Mouse (Mus musculus) thymus, postnatal 14 days (tissue): ENCODE results near the gene Trappc5.

ENCODE experiments used
- DNase-seq: peaks from one replicate; pipeline ENCODE4 v3.0.0; 2021

The Trappc5 gene

DNA sequence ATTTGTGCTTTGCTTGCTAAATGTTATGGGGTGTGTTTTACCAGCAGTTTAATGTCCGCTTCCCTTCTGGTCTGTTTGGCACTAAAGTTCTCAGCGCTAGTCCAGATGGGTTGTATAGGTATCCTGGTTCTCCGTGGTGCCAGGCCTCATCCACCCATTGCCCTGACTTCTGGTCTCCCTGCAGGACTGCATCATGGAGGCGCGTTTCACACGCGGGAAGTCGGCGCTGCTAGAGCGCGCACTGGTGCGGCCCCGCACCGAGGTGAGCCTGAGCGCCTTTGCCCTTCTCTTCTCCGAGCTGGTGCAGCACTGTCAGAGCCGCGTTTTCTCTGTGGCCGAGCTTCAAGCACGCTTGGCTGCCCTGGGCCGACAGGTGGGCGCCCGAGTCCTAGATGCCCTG lies 2.7 kb downstream of the Trappc5 start:
- DNase-seq: no peak

DNA sequence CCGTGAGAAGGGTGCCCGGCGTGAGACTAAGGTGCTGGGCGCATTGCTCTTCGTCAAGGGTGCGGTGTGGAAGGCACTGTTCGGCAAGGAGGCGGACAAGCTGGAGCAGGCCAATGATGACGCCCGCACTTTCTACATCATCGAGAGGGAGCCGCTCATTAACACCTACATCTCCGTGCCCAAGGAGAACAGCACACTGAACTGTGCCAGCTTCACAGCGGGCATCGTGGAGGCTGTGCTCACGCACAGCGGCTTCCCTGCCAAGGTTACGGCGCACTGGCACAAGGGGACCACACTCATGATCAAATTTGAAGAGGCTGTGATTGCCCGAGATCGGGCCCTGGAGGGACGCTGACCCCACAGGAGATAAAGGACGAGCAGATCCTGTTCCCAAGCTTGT lies 3.1 kb downstream of the Trappc5 start:
- DNase-seq: no peak

DNA sequence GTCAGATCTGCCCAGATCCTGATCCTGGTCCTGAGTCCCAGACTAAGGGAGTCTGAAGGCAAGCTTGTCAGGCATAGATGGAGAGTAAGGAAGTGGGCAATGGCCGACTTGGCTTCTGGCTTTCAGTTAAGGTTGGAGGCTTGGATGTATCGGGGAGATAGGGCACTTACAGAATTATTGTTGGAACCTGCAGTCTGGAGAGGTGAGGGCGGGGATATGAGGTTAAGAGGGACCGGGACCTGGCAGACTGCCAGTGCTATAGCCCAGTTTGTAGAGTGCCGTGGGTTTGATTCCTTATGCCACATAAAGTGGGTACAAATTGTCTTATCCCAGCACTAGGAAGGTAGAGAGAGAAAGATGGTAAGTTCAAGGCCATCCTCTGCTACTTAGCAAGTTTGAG lies 3.6 kb downstream of the Trappc5 start:
- no peak for DNase-seq

DNA sequence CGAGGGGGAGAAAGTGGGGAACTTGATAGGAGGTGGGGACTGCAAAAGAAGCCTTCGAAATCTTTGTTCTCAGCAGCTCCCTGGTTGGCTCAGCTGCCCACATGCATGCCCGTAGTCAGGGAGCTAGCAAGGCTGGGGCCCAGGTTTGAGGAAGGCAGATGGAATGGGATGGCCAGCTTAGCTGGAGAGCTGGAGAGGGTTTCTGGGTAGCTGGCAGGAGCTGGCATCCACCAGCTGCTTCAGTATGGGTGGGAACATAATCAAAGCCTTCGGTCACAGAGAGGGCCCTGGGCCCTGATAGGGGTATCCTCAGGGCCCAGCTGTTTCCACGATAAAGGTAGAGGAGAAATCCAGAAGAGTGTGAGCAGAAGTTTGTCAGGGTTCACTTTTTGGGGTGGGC lies 6.3 kb downstream of the Trappc5 start:
- DNase-seq: no peak

DNA sequence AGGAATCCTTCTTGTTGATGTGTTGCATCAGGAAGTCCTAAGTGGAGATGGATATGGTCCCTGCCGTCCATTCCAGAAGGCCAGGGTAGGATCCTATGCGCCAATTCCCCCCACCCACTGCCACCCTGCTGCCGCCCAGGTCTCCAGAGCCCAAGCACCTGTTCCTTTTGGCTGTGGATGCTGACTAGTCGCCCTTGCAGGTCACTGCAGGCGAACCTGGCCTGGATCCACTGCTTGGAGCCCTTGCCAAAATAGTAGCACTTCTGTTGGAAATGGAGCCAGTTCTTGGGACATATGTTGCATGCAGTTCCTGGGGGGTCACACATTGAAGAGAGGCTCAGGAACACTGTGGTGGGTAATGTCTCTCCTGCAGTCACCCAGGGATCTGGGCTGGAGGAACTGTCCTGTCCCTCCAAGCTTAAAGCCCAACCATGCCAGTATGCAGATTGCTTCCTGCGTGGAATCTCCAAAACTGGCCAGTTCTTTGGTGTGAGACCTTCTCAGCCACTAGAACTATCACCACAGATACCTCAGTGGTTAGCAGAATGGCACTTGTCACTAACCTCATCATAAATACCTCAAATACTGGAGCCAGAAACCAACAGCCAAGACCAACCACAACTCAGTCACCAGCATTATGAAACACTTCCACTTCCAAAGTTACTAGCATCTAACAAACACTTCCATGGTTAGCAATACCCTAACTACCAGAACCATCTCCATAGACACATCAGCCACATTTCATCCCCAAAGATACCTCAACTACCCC lies 7.5 kb downstream of the Trappc5 start:
- no peak for DNase-seq

DNA sequence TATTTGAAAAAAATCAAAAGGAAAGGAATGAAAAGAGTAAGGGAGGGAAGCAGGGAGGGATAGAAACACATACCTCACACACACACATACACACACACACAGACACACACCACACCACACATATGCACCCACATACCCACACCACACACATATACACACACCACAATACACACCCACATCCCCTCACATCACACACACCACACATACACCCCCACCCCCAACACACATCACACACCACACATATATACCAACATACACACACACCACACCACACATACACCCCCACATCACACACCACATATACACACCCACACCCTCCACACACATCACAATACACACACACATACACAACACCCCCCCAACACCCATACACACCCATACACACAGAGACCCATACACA lies 8.4 kb downstream of the Trappc5 start:
- no peak for DNase-seq

DNA sequence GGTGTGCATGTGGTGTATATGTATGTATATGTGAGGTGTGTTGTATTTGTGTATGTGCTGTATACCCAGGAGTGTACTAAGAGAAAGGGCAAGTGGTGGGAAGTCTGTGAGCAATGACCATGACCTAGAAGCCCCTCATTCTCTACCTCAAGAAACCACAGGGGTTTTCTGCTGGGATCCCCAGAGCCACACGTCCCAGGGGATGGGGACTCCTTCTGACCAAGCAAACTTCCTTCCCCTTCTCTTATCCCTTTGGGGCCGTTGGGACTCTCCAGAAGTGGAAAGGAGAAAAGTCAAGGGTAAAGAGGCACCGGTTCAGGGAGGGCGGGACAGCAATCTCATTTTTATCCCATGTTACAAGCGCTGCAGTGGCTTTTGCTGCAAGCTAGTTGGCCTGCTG lies 9.3 kb downstream of the Trappc5 start:
- no peak for DNase-seq

DNA sequence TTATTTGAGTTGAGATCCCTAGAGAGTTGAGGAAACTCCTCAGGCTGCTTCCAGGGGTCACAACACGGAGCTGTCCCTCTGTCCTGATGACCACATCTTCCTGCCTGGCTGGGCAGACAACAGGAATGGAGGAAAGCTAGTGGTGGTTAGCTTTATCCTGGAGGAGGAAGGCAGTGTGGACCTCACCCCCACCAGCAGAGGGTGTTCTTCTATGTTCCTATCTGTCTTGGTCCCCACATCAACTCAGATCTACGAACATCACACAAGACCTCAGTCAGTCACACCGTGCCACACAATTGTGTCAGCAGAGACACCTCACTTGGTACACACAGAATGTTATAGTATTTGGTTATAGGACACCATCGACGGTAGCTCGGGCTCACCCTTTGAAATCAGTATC lies 11.4 kb downstream of the Trappc5 start:
- no peak for DNase-seq

DNA sequence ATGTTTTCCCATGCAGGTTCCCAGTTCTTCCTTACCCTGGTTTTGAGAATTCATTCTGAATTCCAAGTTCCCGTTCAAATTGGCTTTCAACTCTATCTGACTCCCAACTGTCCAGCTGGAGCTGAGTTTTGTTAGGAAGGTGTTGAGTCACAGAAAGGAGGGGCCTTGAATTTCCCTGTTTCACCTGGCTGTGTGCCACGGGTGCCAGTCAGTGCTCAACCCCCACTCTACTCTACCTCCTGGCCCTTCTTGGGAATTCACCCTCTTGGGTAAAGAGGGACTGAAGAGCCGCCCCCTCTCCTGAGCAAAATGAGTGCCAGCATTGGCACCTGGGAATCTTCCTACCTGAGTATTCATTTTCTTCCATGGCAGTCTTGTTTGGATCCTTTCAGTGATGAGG lies 14.7 kb downstream of the Trappc5 start:
- no peak for DNase-seq

DNA sequence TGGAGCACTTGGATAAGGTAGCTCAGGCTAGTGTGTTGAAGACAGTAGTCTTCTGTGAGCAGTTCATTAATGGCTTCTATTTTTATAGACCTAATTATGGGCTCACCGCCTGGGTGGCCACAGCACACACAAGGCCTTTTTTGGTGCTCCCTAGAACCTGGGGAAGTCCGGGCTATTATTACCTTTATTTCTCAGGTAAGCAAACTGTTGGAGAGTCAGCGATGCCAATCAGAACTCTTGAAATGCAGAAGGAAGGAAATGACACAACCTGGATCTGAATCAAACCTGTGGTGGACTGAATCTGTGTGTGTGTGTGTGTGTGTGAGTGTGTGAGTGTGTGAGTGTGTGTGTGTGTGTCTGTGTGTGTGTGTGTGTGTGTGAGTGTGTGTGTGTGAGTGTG lies 18.0 kb downstream of the Trappc5 start, which contains the start of gene Fcer2a:
Gene Fcer2a, minus strand, starts transcription at position 55 of the 400 bp plus-strand sequence.
- no peak for DNase-seq

DNA sequence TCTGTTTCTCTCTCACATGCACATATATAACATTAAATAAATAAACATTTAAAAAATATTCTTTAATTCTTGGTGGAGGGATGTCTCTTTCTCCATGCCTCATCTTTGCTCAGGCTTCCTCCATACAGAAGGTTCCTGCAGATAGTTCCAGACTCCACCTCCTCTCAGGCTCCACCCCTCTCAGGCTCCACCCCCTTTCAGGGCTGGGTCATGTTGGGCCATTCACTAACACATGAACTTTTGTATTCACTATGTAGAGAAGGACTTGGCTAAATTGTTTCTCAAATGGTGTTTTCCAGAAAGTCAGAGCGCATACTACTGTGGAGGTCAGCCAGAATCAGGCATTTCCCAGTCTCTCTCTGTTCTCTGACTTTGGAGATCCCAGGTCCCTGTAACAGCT lies 25.4 kb downstream of the Trappc5 start:
- DNase-seq: no peak

DNA sequence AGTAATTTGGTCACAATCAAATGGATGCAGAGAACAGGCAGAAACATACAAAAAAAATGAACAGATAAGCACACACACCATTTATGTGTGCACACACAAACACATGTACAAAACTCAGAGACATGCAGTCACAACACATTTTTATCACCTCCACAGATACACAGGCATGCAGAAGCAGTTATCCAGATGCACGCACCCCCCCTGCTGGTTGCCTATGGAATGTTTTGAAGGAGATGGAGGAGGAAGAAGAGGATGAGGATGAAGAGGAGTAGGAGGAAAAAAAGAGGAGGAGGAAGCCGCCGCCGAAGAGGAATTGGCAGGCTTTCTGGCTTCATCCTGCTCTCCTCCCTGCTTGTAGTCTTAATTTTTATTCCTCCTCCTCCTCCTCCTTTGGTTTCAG lies 29.6 kb downstream of the Trappc5 start:
- DNase-seq: peak; percentile 32

DNA sequence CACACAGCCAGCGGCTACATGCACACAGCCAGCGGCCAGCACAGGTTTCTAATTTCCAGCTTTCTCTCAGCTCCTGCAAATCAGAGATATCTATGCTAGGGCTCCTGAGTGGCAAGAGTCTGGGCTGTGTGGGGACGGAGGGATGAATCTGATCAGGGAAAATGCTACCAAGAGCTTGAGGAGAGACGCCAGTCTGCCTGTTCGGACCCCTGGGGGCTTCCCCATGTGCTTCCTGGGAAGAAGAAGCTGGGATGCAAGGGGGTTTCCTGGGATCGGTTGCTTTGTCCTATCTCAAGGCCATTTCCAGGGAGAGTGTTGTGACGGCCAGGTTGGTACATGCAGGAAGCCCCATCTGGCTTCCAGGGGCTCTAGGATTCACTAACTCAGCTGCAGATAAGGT lies 31.5 kb downstream of the Trappc5 start:
- no peak for DNase-seq

DNA sequence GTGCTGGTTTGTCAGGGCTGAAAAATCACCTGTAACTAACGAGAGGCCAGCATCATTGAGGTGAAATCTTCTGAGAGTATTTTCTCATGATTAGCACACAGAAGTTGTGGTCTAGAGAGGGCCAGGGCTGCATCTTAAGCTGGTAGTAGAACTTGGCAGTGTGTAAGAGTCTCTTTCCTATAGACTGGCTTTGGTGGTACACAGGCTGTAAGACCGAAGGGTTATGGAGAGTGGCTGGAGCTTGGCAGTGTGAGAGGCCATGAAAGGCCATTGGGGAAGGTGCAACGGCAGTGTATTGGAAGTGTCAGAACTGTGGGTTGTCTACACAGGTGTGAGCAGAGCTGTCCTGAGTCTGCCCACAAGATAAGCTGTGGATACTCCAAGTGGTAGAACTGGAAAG lies 34.2 kb downstream of the Trappc5 start:
- no peak for DNase-seq

DNA sequence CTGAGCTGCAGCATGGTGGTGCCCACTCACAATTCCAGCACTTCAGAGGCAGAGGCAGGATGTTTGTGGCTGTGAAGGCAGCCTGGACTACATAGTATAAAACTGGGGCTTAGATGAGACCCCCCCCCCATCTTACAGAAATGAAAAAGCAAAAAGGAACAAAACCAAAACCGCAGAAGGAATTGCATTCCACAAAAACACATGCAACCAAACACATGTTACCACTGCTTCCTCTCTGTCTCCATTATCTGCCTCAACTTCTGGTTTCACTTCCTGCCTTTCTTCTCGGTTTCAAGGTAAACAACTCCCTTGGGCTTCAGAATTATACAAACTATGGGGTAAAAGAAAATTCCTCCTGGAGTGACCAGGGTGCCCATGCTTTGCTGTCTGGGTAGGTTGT lies 35.5 kb downstream of the Trappc5 start:
- peak; percentile 13 for DNase-seq

DNA sequence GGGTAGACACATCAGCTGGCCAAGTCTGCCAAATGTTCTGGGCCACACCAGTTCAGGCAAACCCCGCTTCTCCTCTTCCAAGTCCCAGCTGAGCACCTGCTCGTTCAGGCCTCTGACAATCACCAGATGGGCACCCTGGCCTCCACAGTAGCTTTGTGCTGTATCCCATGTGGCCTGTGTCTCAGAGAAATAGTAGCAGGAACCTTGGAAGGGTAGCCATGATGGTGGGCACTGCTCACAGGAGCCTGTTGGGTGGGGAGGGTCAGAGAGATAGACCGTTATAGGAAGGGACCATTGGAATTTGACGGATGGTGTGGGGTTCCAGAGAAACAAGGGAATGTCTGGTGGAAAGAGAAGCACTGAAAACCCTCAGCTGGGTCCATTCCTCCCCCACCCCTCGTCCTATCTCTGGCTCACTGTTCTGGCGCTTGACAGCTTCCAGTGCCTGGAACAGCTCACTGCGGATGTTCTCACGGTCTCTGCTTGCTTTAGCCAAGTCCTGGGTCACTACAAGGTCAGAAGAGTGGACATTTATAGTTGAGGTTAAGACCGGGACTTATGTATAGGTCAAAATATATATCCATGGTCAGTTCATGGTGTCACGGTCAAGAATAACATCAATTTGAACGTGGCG lies 41.3 kb downstream of the Trappc5 start:
- no peak for DNase-seq

DNA sequence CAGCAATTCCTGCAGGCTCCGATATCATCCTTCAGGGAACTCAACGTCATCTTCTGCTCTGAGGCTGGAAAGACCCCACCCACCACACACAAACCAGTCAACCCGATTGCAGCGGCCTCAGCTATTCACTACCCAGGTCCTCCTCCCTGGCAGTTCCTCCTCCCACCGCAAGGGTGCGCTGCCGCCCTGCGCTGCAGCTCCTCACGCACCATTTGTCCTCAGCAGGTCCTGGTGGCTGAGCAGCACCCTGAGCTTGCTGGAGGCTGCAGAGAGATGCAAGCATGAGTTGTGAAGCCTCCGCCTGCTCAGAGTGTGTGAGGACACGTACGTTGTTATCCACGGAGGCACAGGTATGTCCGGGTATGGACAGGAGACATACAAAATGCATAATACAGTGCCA lies 42.5 kb downstream of the Trappc5 start:
- peak; percentile 83 for DNase-seq

DNA sequence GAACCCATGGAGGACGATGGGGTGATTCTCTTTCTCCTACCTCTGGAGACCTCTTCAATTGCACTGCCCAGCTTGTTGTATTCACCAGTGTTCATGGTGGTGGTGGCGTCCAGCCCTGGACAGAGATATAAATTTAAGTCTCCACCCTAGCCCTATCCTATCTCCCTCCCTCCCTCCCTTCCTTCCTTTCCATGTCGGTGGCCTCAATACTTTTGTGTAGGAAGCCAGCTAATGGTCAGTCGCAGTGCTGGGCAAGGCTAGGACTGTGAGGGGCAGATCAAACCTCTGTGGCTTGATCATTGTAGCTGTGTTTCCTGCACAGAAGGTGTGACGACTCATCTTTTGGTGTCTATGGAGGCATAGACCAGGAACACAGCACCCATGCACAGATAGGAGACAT lies 44.5 kb downstream of the Trappc5 start, which contains the start of gene Clec4g:
Gene Clec4g, minus strand, starts transcription at position 101 of the 400 bp plus-strand sequence.
- no peak for DNase-seq

DNA sequence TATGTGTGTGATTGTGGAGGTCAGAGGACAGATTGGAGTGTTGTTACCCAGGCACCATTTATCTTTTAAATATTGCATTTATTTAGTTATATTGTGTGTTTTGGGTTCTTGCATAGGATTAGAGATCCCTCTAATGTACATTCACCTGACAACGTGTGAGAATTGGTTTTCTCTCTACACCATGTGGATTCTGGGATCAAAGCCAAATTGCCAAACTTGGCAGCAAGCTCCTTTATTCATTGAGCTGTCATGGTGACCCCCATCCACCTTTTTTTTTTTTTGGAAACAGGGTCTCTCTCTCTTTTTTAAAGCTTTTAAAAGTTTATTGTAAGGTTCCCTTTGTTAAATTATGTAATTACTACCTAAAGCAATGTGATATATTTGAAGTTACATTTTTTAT lies 44.9 kb downstream of the Trappc5 start:
- no peak for DNase-seq
